Mouse (Mus musculus) erythroblast, embryonic 14.5 days (primary cell): ENCODE measurements around the gene Magi2. TPM values are rescaled to one million over a fixed set of nuclear protein-coding genes. Genes with fewer than 3 reads are reported as not detected.

Source experiments
- H3K27me3 ChIP-seq: 2 replicates; pipeline ENCODE4 v1.6.1; 2012; ENCODE audit warnings: inconsistent platforms; ENCODE audit not compliant: control insufficient read depth
- H3K36me3 ChIP-seq: 2 replicates; pipeline ENCODE4 v1.6.1; 2012; ENCODE audit warnings: mild to moderate bottlenecking, inconsistent platforms; ENCODE audit not compliant: control insufficient read depth
- H3K4me1 ChIP-seq: 2 replicates; pipeline ENCODE4 v1.6.1; 2012; ENCODE audit warnings: inconsistent platforms; ENCODE audit not compliant: control insufficient read depth
- H3K4me3 ChIP-seq: replicated peaks from 2 replicates; pipeline ENCODE3; 2012; ENCODE audit warnings: moderate library complexity, mild to moderate bottlenecking, inconsistent platforms
- H3K9me3 ChIP-seq: 2 replicates; pipeline ENCODE4 v1.6.1; 2012; ENCODE audit warnings: low read length, inconsistent platforms, mixed read lengths; ENCODE audit not compliant: control insufficient read depth
- GATA1 ChIP-seq: IDR thresholded peaks from 2 replicates; pipeline ENCODE4 v1.6.1; 2012; ENCODE audit warnings: low read length, inconsistent platforms, mixed read lengths
- TAL1 ChIP-seq: IDR thresholded peaks from 3 replicates; pipeline ENCODE4 v1.6.1; 2012; ENCODE audit warnings: low read length, inconsistent platforms, mixed read lengths
- polyA plus RNA-seq: library from polyadenylated mRNA; stranded (reverse); fragments of >175 nt; gene quantifications from 2 replicates; pipeline ENCODE4 v1.2.3, GENCODE M21; 2012

Magi2 gene
- polyA plus RNA-seq, 1 experiment = not detected

DNA sequence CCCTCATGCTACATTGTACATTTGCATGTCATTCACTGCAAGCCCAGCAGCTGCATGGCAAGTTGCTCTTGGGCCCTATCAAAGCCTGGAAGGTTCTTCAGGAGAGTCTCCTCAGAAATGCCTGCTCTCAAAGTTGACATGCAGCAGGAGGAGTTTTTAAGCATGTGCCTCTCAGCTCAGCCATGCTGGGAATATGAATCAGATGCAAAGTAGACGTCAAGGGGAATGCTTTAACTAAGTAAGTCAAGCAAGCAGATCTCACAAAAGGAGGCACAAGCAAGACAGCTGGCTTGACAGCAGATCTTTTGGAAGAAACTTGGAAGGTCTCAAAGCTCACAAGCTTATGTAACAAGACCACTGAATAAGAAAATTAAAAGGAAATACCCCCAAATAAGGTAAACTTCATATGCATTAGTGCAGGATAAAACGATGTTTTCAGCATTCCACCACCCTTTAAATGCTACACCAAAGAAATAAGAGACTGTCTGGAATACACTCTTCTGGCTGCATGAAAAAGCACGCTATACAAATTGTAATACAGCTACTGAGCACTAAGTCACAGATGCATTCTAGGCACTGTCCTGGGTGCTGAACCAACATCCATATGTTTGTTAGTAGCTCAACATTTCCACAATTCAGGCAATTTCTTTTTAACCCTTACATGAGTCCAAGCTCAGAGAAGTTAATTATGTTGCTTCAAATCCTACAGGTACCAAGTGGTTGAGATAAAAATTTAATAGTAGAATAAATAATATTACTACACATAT lies 926.7 kb downstream of the Magi2 start:
- Histone ChIP-seq H3K27me3 (no peaks in the 10 kb centered on the region), H3K4me3 (no peak overlapping the region), H3K4me1 (no peaks in the 10 kb centered on the region), H3K9me3 (no peaks in the 10 kb centered on the region), H3K36me3 (no peaks in the 10 kb centered on the region)
- TF ChIP-seq TAL1 (no peak), GATA1 (no peak)

DNA sequence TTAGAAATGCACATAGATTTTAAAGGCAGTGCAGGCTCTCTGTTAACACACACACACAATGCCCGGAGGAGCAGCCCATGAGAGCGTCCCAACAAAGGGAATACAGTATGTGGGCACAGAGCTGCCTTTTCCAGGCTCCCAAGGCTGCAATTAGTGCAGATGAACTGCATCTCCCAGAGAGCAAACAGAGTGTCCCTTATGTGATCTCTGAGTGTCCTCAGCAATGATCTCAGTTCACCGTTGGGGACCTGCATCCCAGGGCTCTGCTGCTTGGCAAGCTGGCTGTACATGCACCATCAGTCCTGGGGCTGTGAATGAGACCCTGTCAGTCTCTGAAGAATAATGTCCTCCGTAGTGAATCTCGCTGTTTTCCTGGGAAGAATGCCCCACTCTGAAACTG lies 969.9 kb downstream of the Magi2 start:
- Histone ChIP-seq H3K36me3 (no peaks in the 10 kb centered on the region), H3K9me3 (no peaks in the 10 kb centered on the region), H3K4me3 (no peak overlapping the region), H3K4me1 (no peaks in the 10 kb centered on the region), H3K27me3 (no peaks in the 10 kb centered on the region)
- no peak for TF ChIP-seq TAL1
- no peak for TF ChIP-seq GATA1

DNA sequence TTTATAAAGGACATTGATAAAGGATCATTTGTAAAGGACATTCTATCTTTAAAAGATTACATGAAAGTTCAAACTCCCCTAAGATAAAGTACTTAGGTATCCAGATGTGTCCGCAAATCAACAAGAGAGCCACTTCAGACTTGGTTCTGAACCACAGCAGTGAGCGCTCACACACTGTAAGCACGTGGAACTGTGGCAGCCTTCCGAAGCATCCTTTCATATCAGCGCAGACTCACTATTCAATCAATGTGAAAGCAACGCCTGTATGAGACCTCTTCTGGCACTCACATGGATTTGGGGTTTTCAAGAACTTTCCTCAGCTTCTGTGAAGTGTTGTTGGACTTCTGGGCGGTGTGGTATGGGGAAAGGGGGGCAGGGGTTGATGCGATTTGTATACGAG lies 970.6 kb downstream of the Magi2 start:
- Histone ChIP-seq H3K27me3 (no peaks in the 10 kb centered on the region), H3K36me3 (no peaks in the 10 kb centered on the region), H3K4me3 (no peak overlapping the region), H3K9me3 (no peaks in the 10 kb centered on the region), H3K4me1 (no peaks in the 10 kb centered on the region)
- no peak for TF ChIP-seq TAL1
- TF ChIP-seq GATA1 = no peak

DNA sequence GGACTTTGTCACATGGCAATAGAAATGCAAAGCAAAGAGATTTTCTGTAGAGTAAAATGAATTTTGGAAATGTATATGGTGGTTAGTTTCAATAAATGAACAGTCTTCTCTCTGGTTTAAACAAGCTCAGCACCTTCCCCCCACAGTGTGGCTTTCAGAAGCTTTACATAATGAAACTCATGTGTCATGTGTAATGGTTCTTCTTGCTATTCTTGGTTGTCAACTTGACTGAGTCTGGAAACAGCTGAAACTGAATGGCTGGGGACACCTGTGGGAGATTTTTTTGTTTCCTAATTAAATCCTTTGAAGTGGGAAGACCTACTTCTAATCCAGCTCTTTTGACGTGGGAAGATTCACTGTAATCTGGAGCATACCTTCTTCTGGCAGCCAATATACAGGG lies 974.5 kb downstream of the Magi2 start:
- no peak overlapping the region for H3K4me3 ChIP-seq
- H3K27me3 ChIP-seq = no peaks in the 10 kb centered on the region
- H3K9me3 ChIP-seq = no peaks in the 10 kb centered on the region
- TF ChIP-seq TAL1 (no peak), GATA1 (no peak)
- no peaks in the 10 kb centered on the region for H3K4me1 ChIP-seq
- no peaks in the 10 kb centered on the region for H3K36me3 ChIP-seq

DNA sequence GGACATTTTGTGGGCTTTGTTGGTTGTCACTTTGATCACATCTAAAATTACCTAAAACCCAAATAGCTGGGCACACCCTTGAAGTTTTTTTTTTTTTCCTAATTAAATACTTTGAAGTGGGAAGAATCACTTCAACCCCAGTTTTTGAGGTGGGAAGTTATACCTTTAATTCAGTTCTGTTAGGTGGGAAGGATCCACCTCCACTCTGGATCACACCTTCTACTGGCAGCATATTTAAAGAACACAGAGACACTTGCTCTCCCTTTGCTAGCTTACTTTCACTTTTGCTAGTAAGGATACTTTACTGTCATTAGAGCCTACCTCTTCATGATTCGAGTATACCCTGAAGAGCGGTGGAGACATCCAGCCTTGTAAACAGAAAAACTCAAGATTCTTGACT lies 981.3 kb downstream of the Magi2 start:
- TF ChIP-seq TAL1 (no peak), GATA1 (no peak)
- H3K36me3 ChIP-seq = no peaks in the 10 kb centered on the region
- H3K4me3 ChIP-seq = no peak overlapping the region
- H3K4me1 ChIP-seq = no peaks in the 10 kb centered on the region
- no peaks in the 10 kb centered on the region for H3K9me3 ChIP-seq
- no peaks in the 10 kb centered on the region for H3K27me3 ChIP-seq

DNA sequence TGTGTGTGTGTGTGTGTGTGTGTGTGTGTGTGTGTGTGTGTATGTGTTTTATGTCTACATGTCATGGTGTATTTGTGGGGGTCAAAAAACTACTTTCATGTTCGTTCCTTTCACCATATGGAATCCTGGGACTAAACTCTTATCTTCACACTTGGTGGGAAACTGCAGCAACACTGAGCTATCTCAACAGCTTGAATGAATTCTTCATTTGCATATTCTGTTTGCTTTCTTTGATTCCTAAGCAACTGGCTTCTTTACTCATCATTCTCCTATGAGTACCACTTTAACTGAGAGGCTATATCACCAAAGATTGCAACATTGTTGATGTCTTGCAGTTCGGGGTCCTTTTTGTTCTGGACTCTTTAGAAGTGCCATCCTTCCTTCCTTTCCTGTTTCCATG lies 986.5 kb downstream of the Magi2 start:
- TF ChIP-seq GATA1 = no peak
- TF ChIP-seq TAL1 = no peak
- no peaks in the 10 kb centered on the region for H3K36me3 ChIP-seq
- no peaks in the 10 kb centered on the region for H3K9me3 ChIP-seq
- H3K4me1 ChIP-seq = no peaks in the 10 kb centered on the region
- no peak overlapping the region for H3K4me3 ChIP-seq
- H3K27me3 ChIP-seq = no peaks in the 10 kb centered on the region

DNA sequence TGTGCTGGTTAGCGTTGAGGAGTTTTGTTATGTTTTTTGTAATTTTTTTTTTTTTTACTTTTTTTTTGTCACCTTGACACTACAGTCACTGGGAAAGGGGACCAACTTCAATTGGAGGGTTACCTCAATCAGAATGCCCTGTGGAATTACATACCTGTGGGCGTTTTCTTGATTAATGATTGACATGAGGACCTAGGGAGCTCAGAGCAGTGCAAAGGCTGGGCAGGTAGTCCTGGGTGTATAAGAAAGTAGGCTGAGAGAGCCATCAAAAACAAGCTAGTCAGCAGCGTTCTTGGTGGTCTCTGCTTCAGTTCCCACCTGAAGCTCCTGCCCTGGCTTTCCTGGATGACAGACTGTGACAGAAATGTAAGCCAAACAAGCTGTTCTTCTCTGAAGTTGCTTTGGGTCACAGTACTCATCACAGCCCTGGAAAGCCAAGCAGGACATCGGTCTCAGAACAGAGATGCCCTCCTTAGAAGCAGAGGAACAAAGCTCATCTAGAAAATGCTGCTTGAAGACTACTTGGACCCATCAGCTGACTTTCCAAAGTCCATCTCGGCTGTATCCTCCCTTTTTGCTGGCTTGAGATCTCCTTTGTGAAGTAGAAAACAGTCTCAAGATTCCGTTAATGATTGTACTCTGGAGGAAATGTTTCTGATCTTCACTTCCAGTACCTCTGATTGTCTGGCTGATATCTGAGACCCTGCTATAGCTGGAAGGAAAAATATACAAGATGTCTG lies 999.8 kb downstream of the Magi2 start:
- Histone ChIP-seq H3K4me3 (no peak overlapping the region), H3K4me1 (no peaks in the 10 kb centered on the region), H3K9me3 (no peaks in the 10 kb centered on the region), H3K27me3 (no peaks in the 10 kb centered on the region), H3K36me3 (no peaks in the 10 kb centered on the region)
- no peak for TF ChIP-seq TAL1
- TF ChIP-seq GATA1 = no peak

DNA sequence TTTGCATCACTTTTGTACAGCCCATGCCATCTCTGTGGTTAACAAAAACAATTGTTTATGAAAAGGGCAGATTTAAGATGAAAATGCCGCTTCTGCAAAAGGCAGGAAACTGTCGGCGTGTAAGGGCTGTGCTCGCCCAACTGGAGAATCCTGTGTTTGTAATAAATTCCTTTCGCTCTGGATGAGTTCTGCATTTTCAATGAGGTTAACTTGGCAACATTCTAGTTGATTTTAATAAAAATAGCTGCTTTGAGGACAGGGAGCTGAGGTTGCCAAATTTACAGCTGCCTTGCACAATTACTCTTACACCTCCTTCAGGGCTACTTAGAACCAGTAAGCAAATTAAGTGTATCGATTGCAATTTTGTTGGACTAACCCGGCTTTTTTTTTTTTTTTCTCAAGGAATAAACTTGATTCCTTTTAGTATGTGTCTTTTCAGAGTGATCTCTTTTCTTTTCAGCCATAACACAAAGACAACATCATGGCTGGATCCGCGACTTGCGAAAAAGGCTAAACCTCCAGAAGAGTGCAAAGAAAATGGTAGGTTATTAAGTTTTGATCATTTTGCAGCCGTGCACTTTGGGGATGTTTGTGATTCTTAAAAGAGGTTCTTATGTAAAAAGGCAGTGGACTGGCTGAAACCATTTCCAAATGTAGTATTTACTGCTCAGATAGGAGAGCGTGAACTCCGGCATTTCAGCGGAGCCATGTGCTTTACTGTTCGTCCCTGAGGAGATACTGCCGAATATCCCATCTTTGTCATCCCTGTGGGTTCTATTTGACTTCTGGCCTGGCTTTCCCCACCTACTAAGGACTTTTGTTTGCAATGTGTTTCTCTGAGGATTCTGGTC lies 1001.3 kb downstream of the Magi2 start:
- Histone ChIP-seq H3K9me3 (no peaks in the 10 kb centered on the region), H3K36me3 (no peaks in the 10 kb centered on the region), H3K4me1 (no peaks in the 10 kb centered on the region), H3K27me3 (no peaks in the 10 kb centered on the region), H3K4me3 (no peak overlapping the region)
- TF ChIP-seq TAL1 (no peak), GATA1 (no peak)

DNA sequence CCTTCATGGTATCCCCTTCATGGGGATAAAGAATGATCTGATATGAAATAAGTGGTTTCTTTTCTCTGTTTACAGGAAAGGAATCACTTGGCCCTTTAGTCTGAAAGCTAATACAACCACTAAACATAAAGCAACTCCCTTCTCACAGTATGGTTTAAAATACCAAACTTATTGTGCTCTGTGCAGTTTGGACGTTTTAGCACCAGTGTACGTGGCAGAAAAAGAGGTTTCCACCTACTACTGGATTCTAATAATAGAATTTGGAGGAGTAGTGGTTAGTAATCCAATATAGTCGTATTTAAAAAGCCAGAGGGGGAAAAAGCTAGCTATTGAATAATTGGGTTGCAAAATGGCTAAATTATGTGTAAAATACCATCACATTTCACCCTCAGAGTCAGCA lies 1005.1 kb downstream of the Magi2 start:
- no peaks in the 10 kb centered on the region for H3K4me1 ChIP-seq
- H3K36me3 ChIP-seq = no peaks in the 10 kb centered on the region
- no peak overlapping the region for H3K4me3 ChIP-seq
- H3K9me3 ChIP-seq = no peaks in the 10 kb centered on the region
- H3K27me3 ChIP-seq = no peaks in the 10 kb centered on the region
- TF ChIP-seq GATA1 = no peak
- TF ChIP-seq TAL1 = no peak
